In genomic region chr1:40681699-40682510, GRCm38 (mm10) we compare ENCODE assay signal across 8 mouse cellular contexts. TPM values are rescaled to one million over a fixed set of nuclear protein-coding genes. Genes with fewer than 3 reads are reported as not detected.
DNase-seq lines count a peak whose midpoint lies in the region; ATAC-seq lines count a peak whose summit lies in the region.

No protein-coding gene starts in this region.

- H3K9me3 ChIP-seq in heart, embryonic 10.5 days = no peaks in the 10 kb centered on the region
- no peaks in the 10 kb centered on the region for H3K9me3 ChIP-seq in forebrain, embryonic 10.5 days

- ATAC-seq in megakaryocyte-erythroid progenitor cell, adult 5-6 weeks (replicated peaks; ENCODE audit: low FRiP score, low TSS enrichment, poor library complexity, severe bottlenecking) = 0 out of 2 replicates have a peak, but pooled peaks have one; percentile 19

- peaks cover 14% of the 10 kb centered on the region for H3K4me1 ChIP-seq in heart, embryonic 10.5 days
- H3K4me1 ChIP-seq in forebrain, embryonic 10.5 days = peaks cover 20% of the 10 kb centered on the region

- no peak for DNase-seq in heart, embryonic 10.5 days (ENCODE audit: low spot score)
- DNase-seq in heart, adult 8-10 months (ENCODE audit: low spot score) = no peak
- peak; percentile 20 for DNase-seq in ES-CJ7 (ENCODE audit: low read depth, low spot score)
- peak; percentile 17 for DNase-seq in forebrain, embryonic 10.5 days (ENCODE audit: extremely low spot score, low spot score)
- peak; percentile 25 for DNase-seq in kidney, adult 11 months
- no peak for DNase-seq in spleen, postnatal 4 days (ENCODE audit: low spot score in 2 of 2)
- DNase-seq in spleen, postnatal 36 days (ENCODE audit: low spot score in 2 of 2) = no peak

- no peaks in the 10 kb centered on the region for H3K36me3 ChIP-seq in heart, embryonic 10.5 days
- H3K36me3 ChIP-seq in forebrain, embryonic 10.5 days (replicated peaks) = no peaks in the 10 kb centered on the region

- H3K27ac ChIP-seq in heart, embryonic 10.5 days = 0 out of 2 replicates have a peak overlapping the region, but pooled peaks have one; percentile 33
- no peak overlapping the region for H3K27ac ChIP-seq in forebrain, embryonic 10.5 days

- peak overlapping the region; percentile 75 for H3K4me3 ChIP-seq in heart, embryonic 10.5 days
- peak overlapping the region; percentile 67 for H3K4me3 ChIP-seq in forebrain, embryonic 10.5 days

- WGBS in heart, embryonic 10.5 days = 4% methylated on average over 44 of the region's 44 CpGs
- 3% methylated on average over 44 of the region's 44 CpGs for WGBS in forebrain, embryonic 10.5 days

- peaks cover 76% of the 10 kb centered on the region for H3K27me3 ChIP-seq in heart, embryonic 10.5 days (ENCODE audit: insufficient read depth, poor library complexity, severe bottlenecking)
- peaks cover 74% of the 10 kb centered on the region for H3K27me3 ChIP-seq in forebrain, embryonic 10.5 days (ENCODE audit: poor library complexity, severe bottlenecking)

RNA-seq across cellular contexts. Expression of gene Slc9a2, which starts 1.5 kb away (rescaled TPM):
- polyA plus RNA-seq in heart, embryonic 10.5 days (2016; fragmentation: Nextera tagmentation; extraction: Ambion mirVana) = 0.06 TPM in 1 of 2 replicates, not detected in the other
- total RNA-seq in heart, adult 8-10 months (2022) = 1 to 10 TPM; 2.5 to 2.9 (median 2.6) TPM
- not detected in 2 replicates for polyA plus RNA-seq in forebrain, embryonic 10.5 days (2016; fragmentation: Nextera tagmentation; extraction: Ambion mirVana)
- not detected in 2 replicates for total RNA-seq in megakaryocyte-erythroid progenitor cell, adult 5-6 weeks (2014; fragmentation: Nextera tagmentation)
- total RNA-seq in megakaryocyte-erythroid progenitor cell, adult 5-6 weeks (2017) = 0.47 and 0.57 TPM in 2 replicates

Comparison
In these comparisons a context has a peak if more than half of its experiments do, and no peak if none do; other contexts are left out.
1. DNase-seq: peak in ES-CJ7 (single experiment), forebrain, embryonic 10.5 days (single experiment) and kidney, adult 11 months (single experiment); none in heart, embryonic 10.5 days (single experiment), heart, adult 8-10 months (single experiment), spleen, postnatal 4 days (0 of 2) and spleen, postnatal 36 days (0 of 2).